Mouse (Mus musculus) erythroblast, embryonic 14.5 days (primary cell): ENCODE measurements at regions not wholly inside any gene's neighbourhood (a gene's known extent, or its start where the extent isn't known, plus 50 kb on each side); places are given as distances from the start of the nearest gene placed in this dataset.

ENCODE experiments used
- GATA1 ChIP-seq: IDR thresholded peaks from 2 replicates; pipeline ENCODE4 v1.6.1; 2012; ENCODE audit warnings: low read length, inconsistent platforms, mixed read lengths
- TAL1 ChIP-seq: IDR thresholded peaks from 3 replicates; pipeline ENCODE4 v1.6.1; 2012; ENCODE audit warnings: low read length, inconsistent platforms, mixed read lengths

DNA sequence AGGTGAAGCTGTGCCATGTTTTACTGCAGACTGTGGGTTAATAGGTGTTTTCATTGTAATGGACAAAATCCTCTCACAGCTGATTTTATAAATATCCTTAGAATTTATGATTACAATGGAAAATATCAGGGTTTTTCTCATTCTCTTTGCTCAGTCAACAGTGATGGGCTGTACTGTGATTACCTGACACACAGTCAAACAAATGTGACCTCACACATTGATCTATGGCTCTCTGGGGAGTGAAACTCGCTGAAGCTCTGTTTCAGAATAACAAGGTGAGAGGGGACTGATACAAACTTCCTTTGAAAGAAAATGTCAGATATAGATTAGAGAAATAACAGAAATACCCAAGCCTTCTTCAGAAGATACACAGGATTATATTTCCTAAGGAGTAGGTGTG, 1253.3 kb upstream of the Cited2 start:
- TF ChIP-seq GATA1 (no peak), TAL1 (no peak)
